Mouse (Mus musculus): ENCODE results near the gene Spcs2. TPM values are rescaled to one million over a fixed set of nuclear protein-coding genes. Genes with fewer than 3 reads are reported as not detected.
A peak's percentile ranks its signal among the peaks of the same experiment; 100 is the strongest.
"Not testable (repeated sequence)": the region's sequence is repeated elsewhere in the genome, so short reads cannot be mapped to it uniquely, and the experiment has no call there.

Gene Spcs2
- total RNA-seq, 2 experiments from 2014 or later, result 94.6 to 99.4 TPM

DNA sequence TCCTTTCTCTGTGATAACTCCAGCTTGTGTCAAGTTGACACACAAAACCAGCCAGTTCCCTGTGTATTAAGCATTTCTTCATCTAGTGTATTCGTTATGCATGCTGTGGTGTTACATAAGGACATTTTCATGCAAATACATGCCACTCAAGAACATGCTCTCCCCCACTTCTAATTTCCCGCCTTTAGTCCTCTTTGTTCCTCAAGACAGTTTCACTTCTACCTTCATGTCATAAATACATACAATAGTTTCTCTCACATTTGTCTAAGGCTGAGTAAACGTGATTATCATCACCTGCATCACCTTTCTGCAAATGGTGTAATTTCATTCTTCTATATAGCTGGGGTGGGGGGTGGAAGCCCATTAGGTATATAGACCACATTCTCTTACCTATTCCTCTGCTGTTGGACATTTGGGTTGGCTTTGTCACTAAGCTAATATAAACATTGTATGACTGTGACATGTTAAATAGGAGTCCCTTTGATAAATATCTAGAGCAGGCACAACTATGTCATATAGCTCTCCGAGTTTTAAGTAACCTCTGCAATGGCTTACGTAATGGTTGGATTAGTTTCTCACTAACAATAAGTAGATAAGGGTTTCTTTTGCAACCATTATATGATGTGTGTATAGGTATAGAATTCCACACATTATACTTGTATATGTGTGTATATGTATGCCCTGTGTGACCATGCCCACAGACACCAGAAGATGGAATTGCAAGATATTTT is 30.0 kb downstream of the Spcs2 start:
- H3K27ac ChIP-seq, result no peak overlapping the region
- no peak for TF ChIP-seq CTCF (conservative IDR thresholded peaks at IDR 0.05)
- no peak overlapping the region for H3K4me3 ChIP-seq
- DNase-seq (ENCODE audit: low spot score in 2 of 2), result no peak

DNA sequence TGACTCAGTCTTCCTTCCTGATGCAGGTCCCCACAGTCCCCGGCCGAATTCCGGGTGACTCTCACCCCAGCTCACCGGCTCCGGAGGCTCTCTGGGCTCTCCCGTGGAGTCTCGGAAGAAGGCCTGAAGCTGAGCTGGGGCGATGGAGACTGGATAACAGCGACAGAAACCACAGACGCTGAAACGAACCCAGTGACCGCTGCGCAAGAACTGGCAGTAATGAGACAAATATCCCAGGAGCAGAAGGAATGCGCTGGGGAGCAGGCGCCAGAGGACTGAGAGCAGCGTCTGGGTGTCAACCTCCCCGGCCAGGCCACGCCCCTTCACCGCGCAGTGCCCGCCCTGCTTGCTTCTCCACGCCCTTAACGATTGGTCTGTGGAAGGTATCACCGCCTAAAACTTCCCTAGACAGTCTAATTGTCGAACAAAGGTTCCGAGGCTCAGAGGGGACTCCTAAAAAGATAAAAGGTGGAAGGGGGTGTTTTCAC is 35.1 kb downstream of the Spcs2 start, which contains the start of gene Neu3:
Gene Neu3 (minus strand): TSS at position 335 of the 488 bp plus-strand sequence.
- peak; percentile 56 for TF ChIP-seq CTCF (conservative IDR thresholded peaks at IDR 0.05)
- peak; percentile 88 to 91 for DNase-seq (ENCODE audit: low spot score in 2 of 2)
- Histone ChIP-seq H3K27ac (peak within 1 kb of the TSS; percentile 80), H3K4me3 (peak within 1 kb of the TSS; percentile 71)

DNA sequence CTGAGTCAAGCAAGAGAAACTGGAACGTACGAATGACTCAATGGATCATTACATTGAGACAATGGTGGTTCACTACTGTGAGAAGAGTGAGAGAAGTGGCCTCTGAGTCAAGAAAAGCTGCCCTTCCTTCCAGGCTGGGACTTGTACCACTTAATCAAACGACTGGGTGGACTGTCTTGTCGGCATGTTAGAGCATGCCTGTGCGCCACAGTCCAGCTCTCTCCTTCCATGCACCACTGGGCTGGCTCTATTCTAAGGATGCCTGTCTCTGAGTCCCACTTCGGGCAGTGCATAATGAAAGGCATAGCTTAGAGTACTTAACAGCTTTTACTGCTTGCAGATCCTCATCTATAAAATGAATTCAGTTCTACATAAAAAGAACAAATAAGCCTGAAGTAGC is 37.2 kb downstream of the Spcs2 start:
- no peak for TF ChIP-seq CTCF (conservative IDR thresholded peaks at IDR 0.05)
- no peak for DNase-seq (ENCODE audit: low spot score in 2 of 2)
- no peak overlapping the region for H3K4me3 ChIP-seq
- H3K27ac ChIP-seq, result no peak overlapping the region

DNA sequence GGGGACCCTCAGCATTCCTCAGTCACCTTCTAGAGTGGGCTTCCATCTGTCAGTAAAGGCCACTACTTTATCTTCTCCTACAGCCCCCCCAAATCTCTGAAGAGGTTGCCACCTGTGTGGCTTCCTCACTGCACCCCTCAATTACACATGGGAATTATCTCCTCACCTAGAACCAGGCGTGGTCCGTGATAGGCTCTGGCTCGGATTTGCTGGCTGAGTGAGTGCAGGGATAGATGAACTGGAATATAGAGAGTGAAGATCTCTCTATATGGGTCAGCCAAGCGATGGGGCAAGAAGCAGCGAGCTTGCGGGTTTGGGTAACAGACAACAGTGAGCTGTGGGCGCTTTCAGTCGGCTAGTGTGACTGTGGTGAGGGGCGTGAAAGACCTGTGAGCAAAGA is 37.8 kb downstream of the Spcs2 start:
- no peak for DNase-seq (ENCODE audit: low spot score in 2 of 2)
- Histone ChIP-seq H3K27ac (no peak overlapping the region), H3K4me3 (no peak overlapping the region)
- no peak for TF ChIP-seq CTCF (conservative IDR thresholded peaks at IDR 0.05)

DNA sequence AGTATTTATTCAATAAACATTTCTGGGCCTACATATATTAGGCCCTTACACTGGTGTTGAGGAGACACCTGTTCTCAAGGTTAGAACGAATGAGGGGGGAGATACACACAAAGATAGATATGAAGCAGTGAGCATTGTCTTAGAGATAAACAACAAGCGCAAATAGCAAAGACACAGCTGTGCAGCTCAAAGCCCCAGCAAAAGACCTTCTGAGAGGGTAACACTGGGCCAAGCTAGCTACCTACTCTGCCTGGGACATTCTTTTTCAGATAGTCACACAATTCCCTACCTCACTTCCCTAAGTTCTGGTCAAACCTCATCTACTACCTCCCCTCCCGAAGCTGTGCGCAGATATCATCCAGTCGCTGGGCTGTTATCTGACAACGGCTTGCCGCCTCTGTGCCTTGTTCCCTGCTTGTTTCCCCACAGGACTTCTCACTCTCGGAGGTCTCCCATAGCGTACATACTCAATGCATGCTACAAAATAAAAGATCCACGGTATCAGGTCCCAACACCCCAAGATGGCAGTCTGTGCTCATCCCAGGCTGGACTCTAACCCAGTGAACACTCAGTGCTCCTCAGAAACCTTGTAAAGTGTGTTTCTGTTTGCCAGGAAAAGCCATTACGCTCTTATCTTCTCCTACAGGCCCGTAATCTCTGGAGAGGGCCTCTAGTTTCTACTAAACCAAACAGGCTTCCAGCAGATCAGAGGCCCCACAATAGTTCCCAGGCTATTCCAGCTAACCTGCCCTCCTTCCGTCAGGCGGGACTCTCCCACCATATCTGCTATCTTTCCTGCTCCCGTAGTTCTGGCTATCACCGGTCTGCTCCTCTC is 38.4 kb downstream of the Spcs2 start:
- TF ChIP-seq CTCF (conservative IDR thresholded peaks at IDR 0.05), result no peak
- Histone ChIP-seq H3K27ac (no peak overlapping the region), H3K4me3 (no peak overlapping the region)
- DNase-seq (ENCODE audit: low spot score in 2 of 2), result no peak

DNA sequence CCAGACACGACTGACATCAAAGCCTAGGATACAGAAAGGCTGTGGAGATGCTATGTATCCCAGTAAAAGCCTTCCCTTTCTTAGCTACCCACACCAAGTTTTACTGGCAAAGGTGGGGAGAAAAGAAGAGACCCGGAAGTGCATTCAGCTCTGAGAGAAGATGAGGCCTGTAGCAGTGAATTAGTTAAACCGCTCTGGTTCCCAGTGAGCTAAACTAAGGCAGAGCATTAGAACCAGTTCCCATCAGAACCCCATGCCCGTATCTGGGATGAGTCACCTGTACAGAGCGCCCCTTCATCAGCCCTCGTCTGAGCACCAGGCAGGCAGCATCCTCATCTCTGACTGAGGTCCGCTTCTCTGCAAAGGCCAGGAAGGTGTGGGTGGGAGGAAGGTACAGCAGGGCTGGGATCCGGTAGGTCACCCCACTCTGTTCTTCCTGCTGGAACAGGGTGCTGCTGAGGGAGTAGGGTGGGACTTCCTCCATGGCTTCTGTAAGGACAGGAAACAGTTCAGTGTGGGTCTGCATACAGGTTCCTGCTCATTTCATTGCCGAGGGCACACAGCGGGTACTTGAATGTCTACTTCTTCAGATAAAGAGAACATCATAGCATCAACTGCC is 40.1 kb downstream of the Spcs2 start:
- no peak overlapping the region for H3K4me3 ChIP-seq
- H3K27ac ChIP-seq, result no peak overlapping the region
- DNase-seq (ENCODE audit: low spot score in 2 of 2), result no peak
- no peak for TF ChIP-seq CTCF (conservative IDR thresholded peaks at IDR 0.05)

DNA sequence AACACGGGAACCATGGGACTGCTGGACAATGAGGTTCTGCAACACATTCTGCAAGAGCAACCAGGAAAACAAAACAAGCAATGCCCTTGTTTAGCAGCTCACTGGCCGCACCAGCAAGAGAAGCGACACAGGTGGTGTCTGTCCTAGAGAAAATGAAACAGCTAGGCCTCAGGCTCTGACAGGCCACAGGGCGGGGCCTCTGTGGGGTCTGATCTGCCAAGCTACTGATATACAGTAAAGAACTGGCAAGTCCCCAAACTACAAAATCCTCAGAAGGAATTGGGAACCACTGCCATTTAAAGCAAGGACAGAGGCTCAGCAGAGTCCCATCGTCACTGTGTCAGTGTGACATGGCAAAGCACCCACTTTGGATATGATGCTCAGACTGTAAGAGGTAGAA is 40.8 kb downstream of the Spcs2 start:
- DNase-seq (ENCODE audit: low spot score in 2 of 2), result no peak
- Histone ChIP-seq H3K27ac (no peak overlapping the region), H3K4me3 (no peak overlapping the region)
- TF ChIP-seq CTCF (conservative IDR thresholded peaks at IDR 0.05), result no peak

DNA sequence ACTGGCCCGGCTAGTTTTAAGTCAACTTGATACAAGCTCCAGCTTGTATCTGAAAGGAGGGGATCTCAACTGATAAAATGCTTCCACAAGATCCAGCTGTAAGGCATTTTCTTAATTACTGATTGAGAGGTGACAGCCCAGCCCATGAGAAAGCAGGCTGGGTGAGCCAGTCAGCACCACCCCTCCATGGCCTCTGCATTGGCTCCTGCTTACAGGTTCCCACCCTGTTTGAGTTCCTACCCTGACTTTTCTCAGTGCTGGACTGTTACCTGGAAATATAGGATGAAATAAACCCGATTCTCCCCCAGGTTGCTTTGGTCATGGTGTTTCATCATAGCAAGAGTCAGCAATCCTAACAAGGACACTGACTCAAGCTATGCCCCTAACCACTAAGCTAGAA is 41.3 kb downstream of the Spcs2 start:
- no peak overlapping the region for H3K27ac ChIP-seq
- TF ChIP-seq CTCF (conservative IDR thresholded peaks at IDR 0.05), result no peak
- no peak for DNase-seq (ENCODE audit: low spot score in 2 of 2)
- H3K4me3 ChIP-seq, result no peak overlapping the region

DNA sequence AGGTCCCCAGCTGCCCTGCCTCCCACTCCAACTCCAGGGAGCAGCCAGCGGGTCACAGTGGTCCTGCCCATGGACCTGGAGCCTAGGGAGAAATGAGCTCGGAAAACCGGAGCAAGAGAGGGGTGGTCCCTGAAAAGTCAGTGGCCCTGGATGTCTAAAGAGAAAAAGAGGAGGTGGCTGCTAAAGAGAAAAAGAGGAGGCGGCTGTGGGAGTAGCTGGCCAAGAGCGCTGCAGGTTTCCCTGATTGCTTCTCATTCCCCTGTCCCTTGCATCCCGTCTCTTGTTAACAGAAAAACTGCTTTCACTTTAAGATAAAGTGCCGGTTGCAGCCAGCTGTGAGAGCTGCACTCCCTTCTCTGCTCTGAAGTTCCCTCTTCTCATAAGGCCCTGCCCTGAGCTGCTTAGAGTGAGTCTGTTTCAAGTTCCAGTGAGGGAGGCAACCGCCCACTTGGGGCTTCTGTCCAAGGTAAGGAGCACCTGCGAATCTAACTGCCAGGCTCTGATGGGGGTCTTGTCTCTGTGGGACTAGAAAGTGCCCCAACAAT is 45.0 kb downstream of the Spcs2 start:
- H3K4me3 ChIP-seq; H3K27ac ChIP-seq; DNase-seq (ENCODE audit: low spot score in 2 of 2): not testable (repeated sequence)

DNA sequence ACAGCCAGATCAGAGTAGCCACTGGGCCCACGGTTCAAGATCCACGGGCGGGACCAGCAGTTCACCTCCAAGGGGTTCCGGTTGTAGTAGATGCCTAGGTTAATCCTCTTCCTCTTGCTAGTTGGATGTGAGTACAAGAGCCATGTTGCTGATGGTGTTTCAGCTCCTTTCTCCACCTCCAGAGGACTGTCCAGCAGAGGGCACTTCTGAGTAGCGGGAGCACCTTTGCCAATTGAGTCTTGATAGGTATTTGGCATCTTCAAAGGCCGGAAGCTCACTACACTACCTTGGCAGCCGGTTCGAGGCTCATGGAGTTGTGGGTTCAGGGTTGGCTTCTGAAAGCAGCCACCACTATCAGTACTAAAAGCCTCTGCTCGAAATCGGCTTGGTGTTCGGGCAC is 49.9 kb downstream of the Spcs2 start:
- Histone ChIP-seq H3K27ac (no peak overlapping the region), H3K4me3 (no peak overlapping the region)
- DNase-seq (ENCODE audit: low spot score in 2 of 2), result no peak
- TF ChIP-seq CTCF (conservative IDR thresholded peaks at IDR 0.05), result peak; percentile 76

DNA sequence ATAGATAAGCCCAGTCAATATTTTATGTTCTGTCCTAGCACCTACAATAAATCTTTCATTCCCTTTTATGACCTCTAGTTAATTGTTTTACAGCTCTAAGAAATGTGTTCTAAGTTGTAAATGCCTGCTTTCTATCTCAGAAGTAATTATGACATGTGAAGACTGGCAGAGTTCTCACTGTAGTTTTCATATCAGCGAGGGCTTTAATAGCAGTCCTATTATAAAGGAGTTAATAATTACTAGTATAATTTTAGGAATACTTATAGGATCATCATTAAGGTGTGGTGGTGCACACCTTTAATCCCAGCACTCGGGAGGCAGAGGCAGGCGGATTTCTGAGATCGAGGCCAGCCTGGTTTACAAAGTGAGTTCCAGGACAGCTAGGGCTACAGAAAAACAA is 51.6 kb downstream of the Spcs2 start:
- no peak overlapping the region for H3K27ac ChIP-seq
- H3K4me3 ChIP-seq, result no peak overlapping the region
- no peak for DNase-seq (ENCODE audit: low spot score in 2 of 2)
- no peak for TF ChIP-seq CTCF (conservative IDR thresholded peaks at IDR 0.05)

DNA sequence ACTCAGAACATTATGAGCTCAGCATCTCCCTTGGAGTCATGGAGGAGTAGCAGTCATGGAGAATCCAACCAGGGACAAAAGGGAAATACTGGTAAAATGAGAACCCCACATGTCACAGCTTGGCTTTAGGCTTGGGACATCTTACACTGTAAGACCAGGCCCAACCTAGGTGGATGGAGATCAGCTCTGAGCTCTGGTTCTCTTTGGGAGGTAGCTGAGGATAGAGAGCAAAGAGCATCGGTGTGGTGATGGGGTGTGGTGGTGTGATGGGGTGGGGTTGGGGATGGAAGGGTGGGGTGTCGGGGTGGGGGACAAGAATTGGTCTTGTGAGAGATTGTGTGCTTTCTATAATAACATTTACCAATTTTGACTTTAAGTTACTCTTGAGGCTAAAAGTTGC is 52.4 kb downstream of the Spcs2 start:
- no peak overlapping the region for H3K4me3 ChIP-seq
- H3K27ac ChIP-seq, result no peak overlapping the region
- TF ChIP-seq CTCF (conservative IDR thresholded peaks at IDR 0.05), result no peak
- no peak for DNase-seq (ENCODE audit: low spot score in 2 of 2)

DNA sequence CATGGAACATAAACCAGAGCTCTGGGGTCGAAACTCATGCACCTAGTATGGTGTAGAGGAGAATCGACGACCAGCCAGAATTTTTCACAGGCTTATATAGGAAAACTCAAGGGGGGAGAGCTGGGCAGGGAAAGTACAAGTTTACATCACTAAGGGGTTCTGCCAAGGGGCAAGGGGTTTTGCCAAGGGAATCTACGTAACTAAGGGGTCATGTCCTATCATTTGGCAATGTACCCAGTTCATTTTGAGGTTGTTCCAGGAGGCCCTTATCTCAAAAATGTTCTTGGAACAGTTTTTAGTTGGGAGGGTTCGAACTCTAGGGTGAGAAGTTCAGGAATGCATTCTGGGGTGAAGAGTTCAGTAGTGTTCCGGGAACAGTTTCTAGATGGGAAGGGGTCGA is 56.2 kb downstream of the Spcs2 start:
- not testable (repeated sequence) for H3K27ac ChIP-seq; DNase-seq (ENCODE audit: low spot score in 2 of 2); H3K4me3 ChIP-seq
